Mouse (Mus musculus): ENCODE data around the gene Dctpp1. TPM values are rescaled to one million over a fixed set of nuclear protein-coding genes. Genes with fewer than 3 reads are reported as not detected.

The Dctpp1 gene
- total and polyA plus RNA-seq, 3 experiments: 238 to 290 TPM; not detected in 1

DNA sequence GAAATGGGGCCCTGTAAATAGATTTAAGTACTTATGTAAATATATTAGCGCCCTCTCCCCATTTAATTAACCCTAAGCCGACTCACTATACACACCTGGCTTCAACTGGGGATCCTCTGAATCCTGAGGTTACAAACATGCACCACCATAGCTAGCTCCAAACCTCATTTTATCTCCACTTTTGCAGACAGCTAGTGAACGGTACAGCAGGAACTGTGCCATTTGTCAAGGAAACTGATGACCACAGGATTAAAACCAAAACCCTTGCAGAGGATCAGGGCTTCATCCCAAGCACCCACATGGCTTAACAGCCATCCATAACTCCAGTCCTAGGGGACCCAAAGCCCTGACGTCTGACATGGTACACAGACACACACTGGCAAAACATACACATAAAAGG lies 5.5 kb downstream of the Dctpp1 start:
- Histone ChIP-seq H3K9me3 (replicated peaks; ENCODE audit: insufficient read depth, low read length) (no peaks in the 10 kb centered on the region), H3K4me3 (ENCODE audit: control insufficient read depth in 1 of 2, insufficient read depth in 1 of 2, low read depth in 2 of 2, low read length in 2 of 2) (no peak overlapping the region), H3K79me2 (ENCODE audit: control insufficient read depth, insufficient read depth, low read length, poor library complexity) (peaks cover 6% of the 10 kb centered on the region), H3K27me3 (ENCODE audit: control insufficient read depth in 1 of 2, insufficient read depth in 2 of 2, low read length in 2 of 2) (no peaks in the 10 kb centered on the region), H3K9ac (ENCODE audit: control insufficient read depth, low read depth, low read length, poor library complexity, severe bottlenecking) (peak overlapping the region; percentile 73), H3K36me3 (ENCODE audit: control insufficient read depth in 1 of 2, insufficient read depth in 2 of 2, low read length in 2 of 2) (peaks cover 3 to 25% of the 10 kb centered on the region in 2 experiments), H3K4me1 (ENCODE audit: control insufficient read depth in 1 of 2, insufficient read depth in 2 of 2, low read length in 2 of 2) (peaks cover 12 to 22% of the 10 kb centered on the region in 2 experiments), H3K27ac (ENCODE audit: control insufficient read depth, low read depth, low read length) (peak overlapping the region; percentile 78)
- peak; percentile 48 for DNase-seq (ENCODE audit: low read depth, low spot score)
- TF ChIP-seq TCF12 (IDR thresholded peaks at IDR 0.05; ENCODE audit: low read depth, low read length) (peak; percentile 38; the same call in 1 of the 2 replicates), TAL1 (IDR thresholded peaks at IDR 0.05; ENCODE audit: low read length) (peak; percentile 54), TBP (IDR thresholded peaks at IDR 0.05; ENCODE audit: low read depth, low read length) (no peak)

DNA sequence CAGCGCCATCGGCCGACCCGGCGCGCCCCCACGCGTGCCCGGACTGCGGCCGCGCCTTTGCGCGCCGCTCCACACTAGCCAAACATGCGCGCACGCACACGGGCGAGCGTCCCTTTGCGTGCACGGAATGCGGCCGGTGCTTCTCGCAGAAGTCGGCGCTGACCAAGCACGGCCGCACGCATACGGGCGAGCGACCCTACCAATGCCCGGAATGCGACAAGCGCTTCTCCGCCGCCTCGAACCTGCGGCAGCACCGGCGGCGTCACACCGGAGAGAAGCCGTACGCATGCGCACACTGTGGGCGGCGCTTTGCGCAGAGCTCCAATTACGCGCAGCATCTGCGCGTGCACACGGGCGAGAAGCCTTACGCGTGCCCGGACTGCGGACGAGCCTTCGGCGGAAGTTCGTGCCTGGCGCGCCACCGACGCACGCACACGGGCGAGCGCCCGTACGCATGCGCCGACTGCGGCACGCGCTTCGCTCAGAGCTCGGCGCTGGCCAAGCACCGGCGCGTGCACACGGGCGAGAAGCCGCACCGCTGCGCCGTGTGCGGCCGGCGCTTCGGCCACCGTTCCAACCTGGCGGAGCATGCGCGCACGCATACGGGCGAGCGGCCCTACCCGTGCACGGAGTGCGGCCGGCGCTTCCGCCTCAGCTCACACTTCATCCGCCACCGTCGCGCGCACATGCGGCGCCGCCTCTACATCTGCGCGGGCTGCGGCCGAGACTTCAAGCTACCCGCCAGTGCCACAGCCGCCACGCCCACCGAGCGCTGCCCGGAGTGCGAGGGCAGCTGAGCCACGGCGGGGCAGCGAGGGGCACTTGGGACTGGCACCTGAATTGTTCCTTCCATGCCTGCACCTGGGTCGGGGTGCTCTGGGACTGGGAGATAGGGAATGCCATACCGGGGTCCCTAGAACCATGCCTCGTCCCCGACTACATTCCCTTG lies 6.4 kb downstream of the Dctpp1 start:
- H3K4me1 ChIP-seq (ENCODE audit: control insufficient read depth in 1 of 2, insufficient read depth in 2 of 2, low read length in 2 of 2): peaks cover 9 to 19% of the 10 kb centered on the region in 2 experiments
- peaks cover under 1% of the 10 kb centered on the region for H3K79me2 ChIP-seq (ENCODE audit: control insufficient read depth, insufficient read depth, low read length, poor library complexity)
- no peaks in the 10 kb centered on the region for H3K27me3 ChIP-seq (ENCODE audit: control insufficient read depth in 1 of 2, insufficient read depth in 2 of 2, low read length in 2 of 2)
- H3K27ac ChIP-seq (ENCODE audit: control insufficient read depth, low read depth, low read length): peak overlapping the region; percentile 78
- peaks cover 5 to 20% of the 10 kb centered on the region in 2 experiments for H3K36me3 ChIP-seq (ENCODE audit: control insufficient read depth in 1 of 2, insufficient read depth in 2 of 2, low read length in 2 of 2)
- peak overlapping the region; percentile 19 to 49 for H3K4me3 ChIP-seq (ENCODE audit: control insufficient read depth in 1 of 2, insufficient read depth in 1 of 2, low read depth in 2 of 2, low read length in 2 of 2)
- peak overlapping the region; percentile 73 for H3K9ac ChIP-seq (ENCODE audit: control insufficient read depth, low read depth, low read length, poor library complexity, severe bottlenecking)
- peak; percentile 93 for DNase-seq (ENCODE audit: low read depth, low spot score)
- H3K9me3 ChIP-seq (replicated peaks; ENCODE audit: insufficient read depth, low read length): no peaks in the 10 kb centered on the region
- TF ChIP-seq EP300 (IDR thresholded peaks at IDR 0.05; ENCODE audit: low read depth in 1 of 2, low read length in 2 of 2): no peak
- no peak; the same call in 1 of the 2 replicates for TF ChIP-seq KAT2A (conservative IDR thresholded peaks at IDR 0.05; ENCODE audit: low read depth, low read length)
- TF ChIP-seq SIN3A (IDR thresholded peaks at IDR 0.05; ENCODE audit: low read length): peak; percentile 44; the same call in 1 of the 2 replicates
- TF ChIP-seq SMC3 (IDR thresholded peaks at IDR 0.05; ENCODE audit: low read depth, low read length): no peak
- peak; percentile 85 for TF ChIP-seq MAX (IDR thresholded peaks at IDR 0.05; ENCODE audit: low read length)
- TF ChIP-seq CTCF (IDR thresholded peaks at IDR 0.05 in 2 of 3, conservative IDR thresholded peaks at IDR 0.05 in 1 of 3; ENCODE audit: control insufficient read depth in 1 of 3, insufficient read depth in 1 of 3, low read depth in 2 of 3, low read length in 3 of 3, poor library complexity in 1 of 3, severe bottlenecking in 1 of 3): no peak
- no peak for TF ChIP-seq MAZ (IDR thresholded peaks at IDR 0.05; ENCODE audit: low read depth, low read length)
- no peak for TF ChIP-seq POLR2AphosphoS5 (IDR thresholded peaks at IDR 0.05; ENCODE audit: borderline replicate concordance, low read depth, low read length)
- TF ChIP-seq POLR2A (IDR thresholded peaks at IDR 0.05; ENCODE audit: control insufficient read depth in 1 of 2, insufficient read depth in 1 of 2, low read depth in 1 of 2, low read length in 2 of 2, poor library complexity in 1 of 2): peak; percentile 48 to 64; a peak in 1 of 4 replicates
- TF ChIP-seq RCOR1 (IDR thresholded peaks at IDR 0.05; ENCODE audit: low read depth, low read length): no peak
- no peak for TF ChIP-seq BHLHE40 (IDR thresholded peaks at IDR 0.05; ENCODE audit: borderline replicate concordance, low read depth, low read length)
- TF ChIP-seq MXI1 (IDR thresholded peaks at IDR 0.05; ENCODE audit: low read depth, low read length): peak; percentile 69
- TF ChIP-seq NELFE (IDR thresholded peaks at IDR 0.05; ENCODE audit: low read depth, low read length): peak; percentile 49; the same call in 1 of the 2 replicates
- no peak for TF ChIP-seq ZKSCAN1 (IDR thresholded peaks at IDR 0.05; ENCODE audit: low read depth, low read length)
- TF ChIP-seq RAD21 (IDR thresholded peaks at IDR 0.05; ENCODE audit: low read depth, low read length): no peak
- no peak for TF ChIP-seq TCF12 (IDR thresholded peaks at IDR 0.05; ENCODE audit: low read depth, low read length)
- no peak for TF ChIP-seq USF2 (IDR thresholded peaks at IDR 0.05; ENCODE audit: borderline replicate concordance in 1 of 2, insufficient read depth in 1 of 2, low read depth in 1 of 2, low read length in 2 of 2)
- TF ChIP-seq GABPA (IDR thresholded peaks at IDR 0.05; ENCODE audit: low read depth, low read length): no peak
- TF ChIP-seq ELF1 (IDR thresholded peaks at IDR 0.05; ENCODE audit: low read depth, low read length): peak; percentile 58
- TF ChIP-seq ZMIZ1 (IDR thresholded peaks at IDR 0.05; ENCODE audit: low read depth, low read length): peak; percentile 18; the same call in 1 of the 2 replicates
- TF ChIP-seq CHD2 (IDR thresholded peaks at IDR 0.05; ENCODE audit: low read length): no peak
- peak; percentile 78 for TF ChIP-seq NRF1 (IDR thresholded peaks at IDR 0.05; ENCODE audit: insufficient read depth, low read depth, low read length, poor library complexity, severe bottlenecking)
- TF ChIP-seq ZC3H11A (IDR thresholded peaks at IDR 0.05; ENCODE audit: low read depth, low read length): no peak
- TF ChIP-seq ETS1 (IDR thresholded peaks at IDR 0.05; ENCODE audit: low read depth, low read length): no peak
- TF ChIP-seq MYC (IDR thresholded peaks at IDR 0.05; ENCODE audit: low read depth, low read length): peak; percentile 67
- no peak for TF ChIP-seq E2F4 (IDR thresholded peaks at IDR 0.05; ENCODE audit: borderline replicate concordance, low read depth, low read length)
- no peak for TF ChIP-seq TAL1 (IDR thresholded peaks at IDR 0.05; ENCODE audit: low read length)
- peak; percentile 63 for TF ChIP-seq HCFC1 (IDR thresholded peaks at IDR 0.05; ENCODE audit: low read depth, low read length)

All from MEL (cell line).